Mouse (Mus musculus): ENCODE results near the gene Chsy1. TPM values are rescaled to one million over a fixed set of nuclear protein-coding genes. Genes with fewer than 3 reads are reported as not detected.

Chsy1 gene
- polyA plus RNA-seq, 2 experiments, result 7.9 to 9.0 TPM

- no peak for ATAC-seq (ENCODE audit: insufficient read depth)
- no peak for DNase-seq (ENCODE audit: low read depth in 3 of 3, low spot score in 3 of 3)
- no peak overlapping the region for H3K27ac ChIP-seq
- no peaks in the 10 kb centered on the region for H3K36me3 ChIP-seq (replicated peaks; ENCODE audit: control insufficient read depth, insufficient read depth, low read depth)
- no peaks in the 10 kb centered on the region for H3K27me3 ChIP-seq (ENCODE audit: control insufficient read depth, insufficient read depth, low read length)
- H3K4me2 ChIP-seq (ENCODE audit: low read depth), result no peak overlapping the region
- peaks cover 2 to 21% of the 10 kb centered on the region in 2 experiments; a peak in 3 of 4 replicates for H3K4me1 ChIP-seq (replicated peaks; ENCODE audit: control insufficient read depth in 2 of 2, insufficient read depth in 2 of 2, low read length in 1 of 2)
- no peak overlapping the region for H3K9ac ChIP-seq (replicated peaks)
- TF ChIP-seq CTCF (IDR thresholded peaks at IDR 0.05; ENCODE audit: low read depth) (no peak), EP300 (IDR thresholded peaks at IDR 0.05; ENCODE audit: low read depth) (no peak)
- no peak overlapping the region for H3K4me3 ChIP-seq (ENCODE audit: insufficient read depth in 1 of 2, low read depth in 2 of 2, low read length in 2 of 2)
- WGBS (ENCODE audit: insufficient replicate concordance), result 76% methylated on average over 4 of the region's 4 CpGs
- no peaks in the 10 kb centered on the region for H3K9me3 ChIP-seq (ENCODE audit: control insufficient read depth, low read length)
These were observed 110.5 kb downstream of the Chsy1 start for GRCm38 (mm10) chr7:66219794-66220227.

GRCm38 (mm10) chr7:66222621-66223091 is 113.3 kb downstream of the Chsy1 start:
- Histone ChIP-seq H3K4me2 (ENCODE audit: low read depth) (no peak overlapping the region), H3K4me3 (ENCODE audit: insufficient read depth in 1 of 2, low read depth in 2 of 2, low read length in 2 of 2) (no peak overlapping the region), H3K9ac (replicated peaks) (no peak overlapping the region), H3K27ac (no peak overlapping the region), H3K27me3 (ENCODE audit: control insufficient read depth, insufficient read depth, low read length) (no peaks in the 10 kb centered on the region), H3K4me1 (replicated peaks; ENCODE audit: control insufficient read depth in 2 of 2, insufficient read depth in 2 of 2, low read length in 1 of 2) (peaks cover 2 to 18% of the 10 kb centered on the region in 2 experiments; a peak in 3 of 4 replicates), H3K36me3 (replicated peaks; ENCODE audit: control insufficient read depth, insufficient read depth, low read depth) (no peaks in the 10 kb centered on the region), H3K9me3 (ENCODE audit: control insufficient read depth, low read length) (no peaks in the 10 kb centered on the region)
- TF ChIP-seq CTCF (IDR thresholded peaks at IDR 0.05; ENCODE audit: low read depth), result no peak
- TF ChIP-seq EP300 (IDR thresholded peaks at IDR 0.05; ENCODE audit: low read depth), result no peak
- no peak for ATAC-seq (ENCODE audit: insufficient read depth)
- no peak for DNase-seq (ENCODE audit: low read depth in 3 of 3, low spot score in 3 of 3)
- 58% methylated on average over 8 of the region's 8 CpGs for WGBS (ENCODE audit: insufficient replicate concordance)

Other genes with a start within 250 kb of the Chsy1 start
- gene Pcsk6, start 247.8 kb upstream of the Chsy1 start, polyA plus RNA-seq (2012; rRNA removed), result 1.2 and 1.5 TPM in 2 replicates
- 0.57 and 0.88 TPM in 2 replicates for gene Pcsk6, start 247.8 kb upstream of the Chsy1 start, polyA plus RNA-seq (2014; fragmentation: Nextera tagmentation; extraction: Ambion mirVana)
- gene Gm45213, start 65.9 kb upstream of the Chsy1 start, polyA plus RNA-seq (2012; rRNA removed), result not detected in 2 replicates
- not detected in 2 replicates for gene Gm45213, start 65.9 kb upstream of the Chsy1 start, polyA plus RNA-seq (2014; fragmentation: Nextera tagmentation; extraction: Ambion mirVana)
- gene Snrpa1, start 50.5 kb upstream of the Chsy1 start, polyA plus RNA-seq (2012; rRNA removed), result 23.5 and 43.9 TPM in 2 replicates
- gene Snrpa1, start 50.5 kb upstream of the Chsy1 start, polyA plus RNA-seq (2014; fragmentation: Nextera tagmentation; extraction: Ambion mirVana), result 88.4 and 94.2 TPM in 2 replicates
- 23.6 and 39.8 TPM in 2 replicates for gene Selenos, start 29.9 kb upstream of the Chsy1 start, polyA plus RNA-seq (2012; rRNA removed)
- gene Selenos, start 29.9 kb upstream of the Chsy1 start, polyA plus RNA-seq (2014; fragmentation: Nextera tagmentation; extraction: Ambion mirVana), result 56.4 and 62.7 TPM in 2 replicates

Measured in liver, embryonic 14.5 days (tissue).